Mouse (Mus musculus) embryo, embryonic 10.5 days (tissue): ENCODE measurements around the gene Enc1.

Source experiments
- DNase-seq: peaks from one replicate; pipeline ENCODE4 v3.0.0-alpha.2; 2015; ENCODE audit warnings: low spot score

Gene Enc1

GRCm38 (mm10) chr13:97240965-97241786 is at the start of gene Enc1:
Gene Enc1 (plus strand): TSS chr13:97241105.
- peak; percentile 97 for DNase-seq

DNA sequence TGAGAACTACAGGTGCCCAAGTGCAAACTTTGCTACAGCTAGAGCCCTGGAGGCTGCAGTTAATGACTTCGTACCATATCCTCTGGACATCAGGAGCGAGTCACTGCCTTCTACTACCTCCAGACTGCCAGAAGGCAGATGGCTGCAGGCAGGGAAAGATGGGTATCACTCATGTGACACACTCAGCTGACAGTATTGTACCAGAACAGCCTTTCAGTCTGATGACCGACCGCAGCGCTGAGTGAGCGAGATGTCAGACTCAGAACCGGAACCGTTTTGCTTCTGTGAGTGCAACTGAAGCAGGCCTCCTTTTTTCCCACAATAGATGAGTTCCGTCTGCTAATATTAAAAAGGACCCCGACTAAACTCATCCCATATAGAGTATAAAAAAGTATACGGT is 48.3 kb upstream of the Enc1 start:
- DNase-seq = no peak

DNA sequence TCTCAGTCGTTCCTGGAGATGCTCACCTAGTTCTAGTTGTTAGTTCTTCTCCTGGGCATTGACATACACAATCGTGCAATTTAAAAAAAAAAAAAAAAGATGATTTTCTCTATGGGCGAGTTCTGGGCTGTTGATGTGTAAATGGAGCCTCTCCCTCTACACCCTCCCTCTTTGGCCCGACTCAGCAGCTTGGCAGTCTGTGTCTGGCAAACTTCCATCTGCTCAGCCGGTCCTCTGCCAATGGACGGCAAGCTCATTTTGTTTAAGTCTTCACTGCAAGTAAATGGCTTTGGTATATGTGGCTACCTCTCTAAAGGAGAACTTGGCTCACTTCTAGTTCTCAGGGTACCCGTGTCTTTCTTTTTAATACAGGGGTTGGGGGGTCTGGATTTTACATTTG is 47.5 kb upstream of the Enc1 start:
- DNase-seq = no peak

GRCm38 (mm10) chr13:97196186-97196924 is 44.5 kb upstream of the Enc1 start:
- DNase-seq = no peak

DNA sequence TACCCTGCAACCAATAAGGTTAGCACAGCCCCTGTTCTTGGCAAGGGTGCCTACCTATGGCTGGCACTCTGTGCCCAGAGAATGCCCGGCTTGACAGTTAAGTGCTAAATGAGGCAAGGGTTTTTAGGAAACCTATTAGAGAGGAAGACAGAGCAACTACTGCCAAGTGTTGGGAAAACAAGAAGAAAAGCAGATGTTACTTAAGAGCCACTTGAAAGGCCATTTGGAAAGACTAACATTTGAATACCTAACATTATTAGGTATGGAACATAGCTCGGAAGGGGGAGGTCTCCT is 44.0 kb upstream of the Enc1 start:
- DNase-seq = no peak

- DNase-seq = peak; percentile 92
These were observed 42.9 kb upstream of the Enc1 start, which contains the start of gene Hexb for GRCm38 (mm10) chr13:97197932-97198562. Gene Hexb (minus strand): TSS chr13:97198357.

- no peak for DNase-seq
These were observed 41.8 kb upstream of the Enc1 start for GRCm38 (mm10) chr13:97199123-97199522.

DNA sequence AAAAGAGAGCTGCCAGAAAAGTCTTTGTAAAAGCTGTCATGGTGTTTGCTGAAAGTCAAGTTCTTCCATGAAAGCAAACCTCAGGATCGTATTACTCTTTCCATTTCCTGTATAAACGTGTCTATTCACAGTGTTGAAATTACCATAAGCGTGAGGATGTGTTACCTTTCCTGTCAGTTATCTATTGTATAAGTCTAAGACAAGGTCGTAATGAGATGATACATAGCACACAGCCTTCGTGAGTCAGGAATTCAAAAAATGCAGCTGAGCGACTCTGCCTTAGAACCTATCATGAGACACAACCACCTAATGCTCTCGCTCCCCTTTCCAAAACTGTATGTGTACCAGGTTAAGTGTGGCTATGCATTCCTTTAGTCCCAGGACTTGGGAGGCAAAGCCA is 39.8 kb upstream of the Enc1 start:
- no peak for DNase-seq

DNA sequence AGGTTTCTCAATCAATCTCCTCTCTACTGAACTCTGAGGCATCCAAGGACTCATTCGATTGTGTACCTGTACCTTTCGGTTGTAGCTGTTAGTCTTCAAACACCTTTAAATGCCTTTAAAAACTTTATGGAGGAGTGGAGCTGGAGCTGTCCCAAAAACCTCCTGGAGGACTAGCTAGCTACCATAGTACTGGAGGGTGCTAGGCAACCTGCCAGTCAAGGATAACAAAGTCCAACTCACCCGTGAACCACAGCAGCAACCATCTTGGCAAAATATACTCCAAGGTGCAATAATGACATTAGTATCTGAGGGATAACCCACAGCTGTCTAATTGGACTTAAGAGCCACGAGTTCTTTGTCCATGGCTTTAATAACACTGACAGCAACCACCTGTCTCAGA is 39.0 kb upstream of the Enc1 start:
- DNase-seq = no peak

- peak; percentile 91 for DNase-seq
These were observed 35.7 kb upstream of the Enc1 start for GRCm38 (mm10) chr13:97205052-97205701.

DNA sequence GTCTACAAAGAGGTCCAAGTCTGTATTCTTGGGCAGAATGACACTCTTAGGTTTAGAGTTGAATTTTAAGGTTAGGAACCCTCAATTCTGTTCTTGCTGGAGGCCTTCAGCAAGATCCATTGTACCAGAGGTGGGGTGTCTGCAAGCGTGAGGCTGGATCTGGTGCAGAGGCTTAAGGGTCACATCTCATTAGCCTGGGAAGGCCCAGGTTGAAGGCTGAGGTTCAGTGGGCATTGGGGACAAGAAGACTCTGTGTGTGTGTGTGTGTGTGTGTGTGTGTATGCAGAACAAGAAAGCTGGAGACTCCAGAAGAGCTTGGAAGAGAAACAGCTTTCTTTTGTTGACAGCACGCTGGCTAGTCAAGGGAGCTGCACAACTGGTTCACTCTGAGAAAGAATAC is 34.9 kb upstream of the Enc1 start:
- DNase-seq = no peak

GRCm38 (mm10) chr13:97207472-97208111 is 33.3 kb upstream of the Enc1 start:
- no peak for DNase-seq

DNA sequence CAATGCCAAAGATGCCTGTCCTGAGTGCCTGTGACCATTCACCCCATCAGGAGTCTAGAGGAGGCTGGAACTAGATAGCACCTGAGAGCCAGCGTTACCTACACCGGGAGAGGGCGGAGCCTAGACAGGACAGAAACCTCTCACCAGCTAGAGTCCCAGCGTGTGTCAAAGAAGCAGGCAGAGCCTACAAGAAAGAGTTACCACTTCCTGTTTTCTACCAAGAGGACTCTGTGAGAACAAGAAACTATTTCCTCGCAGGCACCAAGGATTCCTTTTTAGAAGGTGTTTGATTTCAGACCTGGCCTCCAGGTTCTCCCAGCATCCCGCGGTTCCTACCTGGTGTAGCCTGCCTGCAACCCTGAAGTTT is 32.8 kb upstream of the Enc1 start:
- DNase-seq = no peak

DNA sequence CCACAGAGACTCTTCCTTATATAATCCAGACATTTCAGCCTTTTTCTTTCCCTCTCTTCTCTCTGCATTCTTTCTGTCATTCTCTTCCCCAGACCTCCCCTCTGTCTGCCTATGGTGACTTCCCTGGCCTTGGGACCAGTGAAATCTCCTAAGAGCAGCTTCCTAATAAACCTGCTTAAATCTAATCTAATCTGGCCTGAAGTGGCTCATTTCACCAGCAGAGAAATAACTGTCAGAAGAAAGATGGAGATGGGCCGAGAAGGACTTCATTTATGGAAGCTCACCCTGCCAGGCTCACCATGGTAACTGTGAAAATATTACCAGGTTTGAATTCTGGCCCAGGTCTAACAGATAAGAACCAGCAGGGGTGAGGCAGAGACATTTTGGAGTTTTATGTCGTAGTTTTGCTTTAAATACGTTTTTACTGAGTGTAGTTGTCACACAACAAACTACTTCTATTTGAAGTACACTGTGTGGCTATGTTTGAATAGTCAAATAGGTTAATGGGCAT is 32.4 kb upstream of the Enc1 start:
- DNase-seq = no peak

DNA sequence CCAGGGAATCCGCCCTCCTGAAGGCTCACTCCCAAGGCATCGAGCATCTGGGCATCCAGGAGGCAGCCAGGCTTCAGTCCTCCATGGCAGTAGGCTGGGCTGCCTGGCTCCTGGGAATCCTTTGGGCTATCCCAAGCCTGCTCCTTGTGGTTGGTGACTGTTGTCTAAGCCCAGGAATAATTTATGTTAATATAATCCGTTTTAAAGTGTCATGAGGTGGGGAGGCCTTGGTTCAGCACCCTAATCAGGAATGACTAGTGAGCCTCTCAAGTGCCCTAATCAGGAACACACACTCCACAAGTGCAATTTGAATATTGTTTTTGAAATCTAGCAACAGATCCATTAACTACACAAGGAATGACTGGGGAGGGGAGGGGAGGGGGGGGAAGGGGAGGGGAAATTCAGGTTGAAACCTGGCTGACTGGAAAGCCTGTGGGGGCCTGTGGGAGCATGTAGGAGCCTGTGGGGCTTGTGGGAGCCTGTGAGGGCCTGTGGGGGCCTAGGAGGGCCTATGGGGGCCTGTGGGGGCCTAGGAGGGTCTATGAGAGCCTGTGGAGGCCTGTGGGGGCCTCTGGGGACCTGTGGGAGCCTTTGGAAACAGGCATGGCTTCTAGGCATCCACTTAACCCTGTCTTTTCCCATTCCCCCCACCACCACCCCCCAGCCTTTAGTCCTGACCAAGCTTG is 26.2 kb upstream of the Enc1 start:
- no peak for DNase-seq

GRCm38 (mm10) chr13:97215563-97215962 is 25.3 kb upstream of the Enc1 start:
- no peak for DNase-seq

DNA sequence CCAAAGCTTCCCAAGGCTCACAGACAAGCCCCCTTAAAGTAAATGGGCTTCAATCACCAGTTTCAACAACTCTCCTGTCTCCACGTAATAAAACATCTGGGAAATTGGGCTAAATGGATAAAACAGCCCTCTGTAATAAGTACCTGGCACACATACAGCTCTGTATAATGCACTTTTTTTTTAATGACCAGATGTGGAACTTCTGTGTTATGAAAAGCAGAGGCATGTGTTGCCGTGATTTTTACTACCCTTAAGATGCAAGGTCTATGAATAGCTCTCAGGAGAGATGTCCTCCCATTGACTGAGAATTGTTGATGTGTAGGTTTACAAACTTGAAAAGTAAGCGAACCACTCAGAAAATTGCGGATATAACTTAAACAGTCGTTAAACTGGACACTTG is 24.7 kb upstream of the Enc1 start:
- DNase-seq = no peak

- DNase-seq = no peak
These were observed 20.9 kb upstream of the Enc1 start for GRCm38 (mm10) chr13:97220022-97220421.

DNA sequence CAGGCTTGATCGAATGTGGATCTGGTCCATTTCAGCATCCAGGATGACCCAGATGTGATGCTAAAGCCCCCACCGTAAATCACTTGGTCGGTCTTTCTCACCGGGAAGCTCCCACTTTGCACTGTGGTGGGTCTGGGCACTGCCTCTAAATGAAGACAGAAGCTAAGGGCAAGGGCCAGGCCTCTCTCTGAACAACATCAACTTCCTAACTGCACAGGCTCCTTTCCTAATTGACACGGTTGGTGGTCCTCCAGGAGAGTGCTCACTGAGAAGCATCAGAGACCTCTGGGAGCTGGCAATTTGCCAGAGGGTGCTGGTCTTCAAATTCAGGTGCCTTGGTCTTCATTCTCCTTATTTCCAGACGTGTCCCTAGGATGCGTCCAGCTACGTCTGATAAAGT is 17.0 kb upstream of the Enc1 start:
- no peak for DNase-seq

DNA sequence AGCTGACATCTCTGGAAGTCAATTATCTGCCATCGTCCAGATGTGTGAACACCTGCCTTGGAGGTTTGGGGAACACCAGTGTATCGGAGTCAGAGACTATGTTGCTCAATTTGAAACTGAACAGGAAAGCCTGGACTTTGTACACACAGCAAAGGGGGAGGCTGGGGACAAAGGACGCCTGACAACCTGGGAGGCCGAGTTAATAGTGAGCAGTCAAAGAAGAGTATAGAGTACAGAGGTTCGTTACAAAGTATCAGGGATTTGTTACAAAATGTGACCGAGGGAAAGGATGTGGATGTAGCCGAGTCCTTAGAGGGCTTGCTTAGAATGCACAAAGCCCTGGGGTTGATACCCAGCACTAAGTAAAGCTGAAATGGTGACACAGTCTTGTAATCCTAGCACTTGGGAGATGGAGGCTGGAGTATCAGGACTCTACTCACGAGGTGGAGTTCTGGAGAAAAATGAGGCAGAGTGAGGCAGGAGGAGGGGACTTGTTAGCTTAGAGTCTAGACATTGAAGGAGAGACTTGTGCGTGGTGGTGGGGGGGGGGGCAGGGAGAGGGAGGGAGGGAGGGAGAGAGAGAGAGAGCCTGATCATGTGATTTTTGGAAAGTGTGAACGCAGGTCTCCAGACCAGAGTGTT is 16.4 kb upstream of the Enc1 start:
- no peak for DNase-seq

DNA sequence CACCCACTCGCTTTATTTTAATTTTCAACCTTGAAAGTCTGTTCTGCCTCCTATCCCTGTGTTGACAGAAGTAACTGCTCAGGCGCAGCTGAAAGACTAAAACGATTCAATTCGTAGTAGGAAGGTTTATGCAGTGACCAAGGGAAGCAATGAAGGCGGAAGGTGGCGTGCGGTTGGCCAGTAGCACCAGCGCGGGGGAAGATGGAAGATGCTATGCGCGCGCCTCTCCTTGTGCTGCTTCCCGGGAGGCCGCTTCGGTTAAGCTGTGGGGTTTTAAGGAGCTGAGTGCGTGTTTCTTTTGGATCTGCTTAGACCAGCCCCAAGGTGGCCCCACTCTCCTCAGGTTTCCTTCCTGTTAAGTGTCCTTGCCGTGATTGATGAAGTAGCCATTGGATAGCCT is 15.8 kb upstream of the Enc1 start:
- no peak for DNase-seq
